Mouse (Mus musculus): Measurements from ENCODE around the gene Pnpla7. TPM values are rescaled to one million over a fixed set of nuclear protein-coding genes. Genes with fewer than 3 reads are reported as not detected.

The Pnpla7 gene
- polyA plus RNA-seq, 1 experiment from 2014 or later: 5.2 TPM

DNA sequence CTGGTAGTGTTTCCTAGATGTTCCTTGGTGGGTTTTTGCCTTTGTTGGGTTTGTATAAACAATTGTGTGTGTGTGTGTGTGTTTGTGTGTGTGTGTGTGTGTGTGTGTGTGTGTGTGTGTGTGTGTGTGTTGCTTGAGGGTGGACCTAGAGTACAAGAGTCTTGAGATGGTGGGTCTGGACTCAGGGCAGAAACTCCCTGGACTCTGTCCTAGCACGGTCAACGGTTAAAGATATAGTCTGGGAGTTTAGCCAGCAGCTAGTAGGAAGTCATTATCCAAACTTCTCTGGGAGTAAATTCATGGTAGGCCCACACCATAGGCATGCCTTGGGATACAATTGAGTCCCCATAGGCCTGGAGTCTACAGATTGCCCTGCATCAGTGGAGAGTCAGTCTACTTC, 112.0 kb downstream of the Pnpla7 start:
- Histone ChIP-seq H3K9me3 (no peaks in the 10 kb centered on the region), H3K4me1 (no peaks in the 10 kb centered on the region)
- 88% methylated on average over 2 of the region's 2 CpGs for WGBS

DNA sequence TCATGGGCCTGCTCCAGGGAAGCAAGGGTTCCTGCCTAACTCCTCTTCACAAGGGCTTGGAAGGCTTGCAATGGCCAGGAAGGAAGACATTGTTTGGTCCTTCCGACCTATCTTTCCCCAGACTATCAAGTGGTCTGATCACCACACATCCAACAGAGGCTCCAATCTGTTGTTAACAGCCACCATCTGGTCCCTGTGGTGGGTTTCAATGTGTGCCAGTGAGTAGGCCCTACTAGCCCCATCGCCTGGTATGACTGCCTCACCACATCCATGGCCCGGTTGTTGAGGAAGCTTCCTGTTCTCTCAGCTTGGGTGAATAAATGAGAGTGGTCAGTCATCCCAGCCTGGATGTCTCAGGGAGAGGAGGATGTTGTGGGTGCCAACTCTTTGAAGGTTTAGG, 112.8 kb downstream of the Pnpla7 start:
- no peak for ATAC-seq (ENCODE audit: low FRiP score, low read depth)
- H3K4me3 ChIP-seq: no peak overlapping the region
- H3K27ac ChIP-seq: no peak overlapping the region
- 86% methylated on average over 3 of the region's 3 CpGs for WGBS
- H3K9ac ChIP-seq: no peak overlapping the region
- no peaks in the 10 kb centered on the region for H3K36me3 ChIP-seq
- H3K4me1 ChIP-seq: no peaks in the 10 kb centered on the region
- H3K4me2 ChIP-seq (replicated peaks): no peak overlapping the region
- no peaks in the 10 kb centered on the region for H3K9me3 ChIP-seq
- no peaks in the 10 kb centered on the region for H3K27me3 ChIP-seq (replicated peaks)

More for the DNA sequence above, 112.0 kb downstream of the Pnpla7 start:
- no peak overlapping the region for H3K4me2 ChIP-seq (replicated peaks)
- ATAC-seq (ENCODE audit: low FRiP score, low read depth): no peak
- no peak overlapping the region for H3K27ac ChIP-seq
- H3K4me3 ChIP-seq: no peak overlapping the region
- no peak overlapping the region for H3K9ac ChIP-seq
- H3K36me3 ChIP-seq: no peaks in the 10 kb centered on the region
- H3K27me3 ChIP-seq (replicated peaks): no peaks in the 10 kb centered on the region

DNA sequence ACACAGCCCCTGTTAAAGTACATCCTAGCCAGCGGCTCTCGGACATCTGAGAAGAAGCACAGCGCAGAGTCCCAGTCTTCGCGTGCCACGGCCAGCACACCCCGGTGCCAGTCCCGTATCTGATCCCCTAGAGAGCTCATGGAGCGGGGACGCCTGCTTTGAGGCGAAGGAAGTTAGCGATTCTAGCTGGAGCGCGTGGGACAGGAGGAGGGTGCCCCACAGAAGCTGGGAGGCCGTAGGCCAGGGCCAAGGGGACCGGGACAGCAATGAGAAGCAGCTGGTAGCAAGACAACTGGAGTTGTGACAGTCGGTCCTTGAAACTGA, 118.9 kb downstream of the Pnpla7 start:
- Histone ChIP-seq H3K36me3 (no peaks in the 10 kb centered on the region), H3K4me3 (no peak overlapping the region), H3K9ac (no peak overlapping the region), H3K27ac (no peak overlapping the region), H3K9me3 (no peaks in the 10 kb centered on the region), H3K27me3 (replicated peaks) (peaks cover 8% of the 10 kb centered on the region), H3K4me2 (replicated peaks) (peak overlapping the region; percentile 39), H3K4me1 (peaks cover 15% of the 10 kb centered on the region; the same call in 1 of the 2 replicates)
- 44% methylated on average over 17 of the region's 17 CpGs for WGBS
- no peak for ATAC-seq (ENCODE audit: low FRiP score, low read depth)

DNA sequence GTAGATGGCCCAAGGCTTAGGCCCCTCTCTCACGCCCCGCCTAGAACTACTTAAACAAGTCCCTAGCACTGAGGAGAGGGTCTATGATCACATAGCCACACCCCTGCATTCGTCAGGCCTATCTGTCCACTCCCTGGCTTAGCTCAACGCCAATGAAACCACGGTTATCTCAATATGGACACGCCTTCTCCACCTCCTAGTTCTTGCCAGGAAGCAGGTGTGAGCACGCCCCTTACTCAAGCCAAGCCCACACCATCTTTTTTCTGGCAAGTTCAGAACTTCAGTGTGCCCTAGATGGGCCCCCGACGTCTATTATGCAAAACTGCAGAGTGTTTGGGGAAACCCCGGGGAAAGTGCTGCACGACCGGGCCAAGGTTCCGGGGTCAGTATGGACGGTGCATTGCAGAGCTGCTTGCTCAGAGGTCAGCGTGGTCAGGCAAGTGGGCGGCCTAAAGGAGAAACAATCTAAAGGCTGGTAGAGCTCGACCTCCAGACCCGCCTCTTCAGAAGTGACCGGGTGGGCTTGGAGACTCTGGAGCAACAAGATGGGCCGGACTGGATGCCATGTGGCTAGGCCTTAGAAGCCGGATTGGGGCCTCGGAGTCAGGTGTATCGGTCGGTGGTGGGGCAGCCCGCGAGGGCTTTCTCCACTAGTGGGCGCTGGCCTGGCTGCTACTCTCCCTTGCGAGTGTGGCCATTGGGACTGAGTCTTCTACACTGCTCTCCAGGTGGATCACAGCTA, 119.4 kb downstream of the Pnpla7 start, which contains the start of gene Noxa1:
Gene Noxa1 (minus strand): TSS at position 41 of the 742 bp plus-strand sequence.
- Histone ChIP-seq H3K4me3 (no peak within 1 kb of the TSS), H3K27me3 (replicated peaks) (peaks cover 8% of the 10 kb centered on the region), H3K4me1 (peaks cover 17% of the 10 kb centered on the region; the same call in 1 of the 2 replicates), H3K9ac (no peak within 1 kb of the TSS), H3K36me3 (no peaks in the 10 kb centered on the region), H3K9me3 (no peaks in the 10 kb centered on the region), H3K27ac (no peak within 1 kb of the TSS), H3K4me2 (replicated peaks) (peak within 1 kb of the TSS; percentile 39)
- WGBS: 46% methylated on average over 28 of the region's 28 CpGs
- ATAC-seq (ENCODE audit: low FRiP score, low read depth): no peak

DNA sequence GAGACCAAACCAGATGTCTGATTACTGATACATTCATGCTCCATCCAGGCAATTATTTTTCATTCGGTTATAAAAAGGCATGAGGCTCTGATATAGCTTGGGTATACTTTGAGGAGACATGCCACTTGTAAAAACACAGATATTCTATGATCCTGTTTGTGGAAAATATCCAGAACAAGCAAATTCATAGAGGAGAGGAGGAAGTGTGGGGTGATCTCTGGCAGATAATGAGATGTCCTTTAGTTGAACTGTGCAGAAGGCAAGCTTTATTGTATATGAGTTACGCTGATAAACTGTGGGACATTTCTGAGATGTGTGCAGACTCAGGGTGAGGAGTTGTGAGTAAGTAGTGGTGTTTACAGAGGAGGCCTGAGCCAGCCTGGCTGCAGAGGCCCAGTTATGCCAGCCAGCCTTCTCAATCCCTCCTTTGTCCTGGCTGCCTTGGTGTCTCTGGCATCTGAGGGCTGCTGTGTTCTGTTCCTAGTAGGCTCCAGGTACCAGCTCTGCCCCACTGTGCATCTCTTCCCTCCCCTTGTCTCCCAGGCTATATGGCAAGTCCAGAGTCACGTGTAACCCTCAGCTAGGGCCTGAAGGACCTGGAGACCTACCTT, 122.3 kb downstream of the Pnpla7 start:
- no peak overlapping the region for H3K27ac ChIP-seq
- no peak overlapping the region for H3K4me3 ChIP-seq
- H3K27me3 ChIP-seq (replicated peaks): peaks cover 8% of the 10 kb centered on the region
- H3K4me1 ChIP-seq: peaks cover 17% of the 10 kb centered on the region; the same call in 1 of the 2 replicates
- WGBS: 82% methylated on average over 3 of the region's 3 CpGs
- H3K4me2 ChIP-seq (replicated peaks): no peak overlapping the region
- H3K9ac ChIP-seq: no peak overlapping the region
- no peaks in the 10 kb centered on the region for H3K9me3 ChIP-seq
- ATAC-seq (ENCODE audit: low FRiP score, low read depth): no peak
- no peaks in the 10 kb centered on the region for H3K36me3 ChIP-seq

DNA sequence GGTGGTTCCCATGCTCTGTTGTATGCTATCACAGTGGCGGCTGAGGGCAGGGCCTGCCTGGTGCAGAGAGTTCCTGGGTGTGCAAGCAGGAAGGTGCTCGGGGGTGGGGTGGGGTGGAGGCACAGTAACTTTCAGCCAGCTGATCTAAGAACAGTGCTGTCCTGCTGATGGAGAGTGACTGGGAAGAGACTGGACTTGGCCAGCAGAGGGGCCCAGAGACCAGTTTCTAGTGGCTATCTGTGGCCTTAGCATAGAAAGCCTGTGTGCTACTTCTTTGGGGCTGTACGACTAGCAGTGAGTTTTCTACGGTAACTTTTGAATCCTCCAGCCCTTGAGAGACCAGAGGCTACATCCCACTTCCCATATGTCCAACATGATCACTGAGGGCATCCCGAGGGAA, 123.1 kb downstream of the Pnpla7 start:
- H3K4me3 ChIP-seq: no peak overlapping the region
- H3K9me3 ChIP-seq: no peaks in the 10 kb centered on the region
- H3K27me3 ChIP-seq (replicated peaks): peaks cover 8% of the 10 kb centered on the region
- no peak overlapping the region for H3K9ac ChIP-seq
- H3K36me3 ChIP-seq: no peaks in the 10 kb centered on the region
- peak; percentile 70 for ATAC-seq (ENCODE audit: low FRiP score, low read depth)
- H3K4me2 ChIP-seq (replicated peaks): no peak overlapping the region
- WGBS: 55% methylated on average over 5 of the region's 5 CpGs
- H3K4me1 ChIP-seq: peaks cover 17% of the 10 kb centered on the region; the same call in 1 of the 2 replicates
- H3K27ac ChIP-seq: no peak overlapping the region

DNA sequence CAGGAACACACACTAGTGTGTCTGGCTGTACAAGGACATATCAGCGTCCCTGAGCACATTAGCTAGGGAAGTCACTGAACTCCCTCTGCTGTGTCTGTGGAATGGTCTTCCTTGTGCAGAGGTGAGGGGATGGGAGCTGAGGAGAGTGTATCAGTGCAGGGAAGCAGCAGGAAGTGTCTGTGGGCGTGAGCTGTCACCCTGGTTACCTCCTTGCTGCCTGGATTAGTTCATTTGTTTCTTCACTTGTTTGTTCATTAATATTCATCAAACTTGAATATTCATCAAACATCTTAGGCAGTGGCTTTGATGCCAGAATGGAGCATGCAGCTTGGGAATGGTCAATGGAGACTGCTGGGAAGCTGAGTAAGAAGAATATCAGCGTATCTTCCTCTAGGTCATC, 123.9 kb downstream of the Pnpla7 start:
- Histone ChIP-seq H3K4me2 (replicated peaks) (no peak overlapping the region), H3K9me3 (no peaks in the 10 kb centered on the region), H3K27ac (no peak overlapping the region), H3K27me3 (replicated peaks) (0 out of 2 replicates have a peak, but pooled peaks cover 4% of the 10 kb centered on the region), H3K4me1 (peaks cover 16% of the 10 kb centered on the region; the same call in 1 of the 2 replicates), H3K9ac (no peak overlapping the region), H3K36me3 (no peaks in the 10 kb centered on the region), H3K4me3 (no peak overlapping the region)
- ATAC-seq (ENCODE audit: low FRiP score, low read depth): 0 out of 2 replicates have a peak, but pooled peaks have one; percentile 23
- WGBS: 60% methylated on average over 3 of the region's 3 CpGs

Small RNA genes lying within 50 kb of the gene (microRNA-seq; reads per million reads assigned to microRNA genes)
- not detected for gene Gm22875
- not detected for gene Gm24328
- gene Mir7664: not detected

Other genes starting within 250 kb of the Pnpla7 start
- 6.8 and 7.3 TPM in 2 replicates for gene Cacna1b, start 212.9 kb upstream of the Pnpla7 start, polyA plus RNA-seq (2016; fragmentation: Nextera tagmentation; extraction: Ambion mirVana)
- 121 and 123 TPM in 2 replicates for gene Ehmt1, start 56.4 kb upstream of the Pnpla7 start, polyA plus RNA-seq (2016; fragmentation: Nextera tagmentation; extraction: Ambion mirVana)
- gene Arrdc1, start 40.8 kb upstream of the Pnpla7 start, polyA plus RNA-seq (2016; fragmentation: Nextera tagmentation; extraction: Ambion mirVana): 18.9 and 20.3 TPM in 2 replicates
- gene Zmynd19, start 26.2 kb upstream of the Pnpla7 start, polyA plus RNA-seq (2016; fragmentation: Nextera tagmentation; extraction: Ambion mirVana): 22.0 and 26.9 TPM in 2 replicates
- 29.6 and 29.8 TPM in 2 replicates for gene Dph7, start 13.6 kb upstream of the Pnpla7 start, polyA plus RNA-seq (2016; fragmentation: Nextera tagmentation; extraction: Ambion mirVana)
- gene Mrpl41, start 935 bp upstream of the Pnpla7 start, polyA plus RNA-seq (2016; fragmentation: Nextera tagmentation; extraction: Ambion mirVana): 150 and 168 TPM in 2 replicates
- 114 and 120 TPM in 2 replicates for gene Nsmf, start 78.3 kb downstream of the Pnpla7 start, polyA plus RNA-seq (2016; fragmentation: Nextera tagmentation; extraction: Ambion mirVana)
- not detected in 2 replicates for gene Entpd8, start 104.3 kb downstream of the Pnpla7 start, polyA plus RNA-seq (2016; fragmentation: Nextera tagmentation; extraction: Ambion mirVana)
- gene Noxa1, start 119.1 kb downstream of the Pnpla7 start, polyA plus RNA-seq (2016; fragmentation: Nextera tagmentation; extraction: Ambion mirVana): not detected in 2 replicates
- 96.8 and 97.4 TPM in 2 replicates for gene Nrarp, start 204.7 kb downstream of the Pnpla7 start, polyA plus RNA-seq (2016; fragmentation: Nextera tagmentation; extraction: Ambion mirVana)
- 1.5 and 1.8 TPM in 2 replicates for gene Tor4a, start 220.9 kb downstream of the Pnpla7 start, polyA plus RNA-seq (2016; fragmentation: Nextera tagmentation; extraction: Ambion mirVana)
- 104 and 106 TPM in 2 replicates for gene Nelfb, start 235.5 kb downstream of the Pnpla7 start, polyA plus RNA-seq (2016; fragmentation: Nextera tagmentation; extraction: Ambion mirVana)
- not detected in 2 replicates for gene Stpg3, start 238.6 kb downstream of the Pnpla7 start, polyA plus RNA-seq (2016; fragmentation: Nextera tagmentation; extraction: Ambion mirVana)
- gene Fam166a, start 242.7 kb downstream of the Pnpla7 start, polyA plus RNA-seq (2016; fragmentation: Nextera tagmentation; extraction: Ambion mirVana): not detected in 2 replicates
- 424 and 437 TPM in 2 replicates for gene Tubb4b, start 248.7 kb downstream of the Pnpla7 start, polyA plus RNA-seq (2016; fragmentation: Nextera tagmentation; extraction: Ambion mirVana)

Measured in neural tube, embryonic 12.5 days (tissue).